Mouse (Mus musculus) gastrocnemius, adult 8-10 months (tissue): ENCODE data around the gene Zfp804b. TPM values are rescaled to one million over a fixed set of nuclear protein-coding genes. Genes with fewer than 3 reads are reported as not detected.
"Not testable (repeated sequence)": the region's sequence is repeated elsewhere in the genome, so short reads cannot be mapped to it uniquely, and the experiment has no call there.

Experiments used
- DNase-seq, 2 experiments: peaks; one replicate each; pipeline ENCODE4 v3.0.0; 2022; ENCODE audit warnings: low spot score in 2 of 2
- total RNA-seq, 4 experiments: library from RNA; stranded (reverse); gene quantifications; 2 replicates each; pipeline ENCODE4 v1.2.4; 2022

Zfp804b gene
- total RNA-seq: not detected

GRCm38 (mm10) chr5:7344145-7345010, at the start of gene Zfp804b:
Gene Zfp804b (minus strand): TSS chr5:7344756.
- DNase-seq: no peak

GRCm38 (mm10) chr5:7364616-7365015, 20.1 kb upstream of the Zfp804b start:
- DNase-seq: not testable (repeated sequence)

GRCm38 (mm10) chr5:7345011-7345389, 444 bp upstream of the Zfp804b start:
- DNase-seq: no peak

- no peak for DNase-seq
These were observed 19.0 kb downstream of the Zfp804b start for GRCm38 (mm10) chr5:7325594-7325993.

GRCm38 (mm10) chr5:7303819-7304218, 40.7 kb downstream of the Zfp804b start, which contains the start of gene Tex47:
Gene Tex47 (plus strand): TSS chr5:7304119.
- no peak for DNase-seq

GRCm38 (mm10) chr5:7302969-7303368, 41.6 kb downstream of the Zfp804b start:
- no peak for DNase-seq

GRCm38 (mm10) chr5:7284336-7284735, 60.2 kb downstream of the Zfp804b start:
- DNase-seq: no peak

- no peak for DNase-seq
These were observed 67.7 kb downstream of the Zfp804b start for GRCm38 (mm10) chr5:7276659-7277455.

GRCm38 (mm10) chr5:7177589-7177988, 167.0 kb downstream of the Zfp804b start:
- no peak for DNase-seq

- DNase-seq: no peak
These were observed 204.9 kb downstream of the Zfp804b start for GRCm38 (mm10) chr5:7139658-7140057.

- DNase-seq: no peak
These were observed 242.2 kb downstream of the Zfp804b start for GRCm38 (mm10) chr5:7102387-7102786.

- no peak for DNase-seq
These were observed 270.5 kb downstream of the Zfp804b start for GRCm38 (mm10) chr5:7073936-7074631.

- DNase-seq: no peak
These were observed 337.1 kb downstream of the Zfp804b start for GRCm38 (mm10) chr5:7007468-7007867.

- DNase-seq: no peak
These were observed 360.6 kb downstream of the Zfp804b start for GRCm38 (mm10) chr5:6983993-6984392.

GRCm38 (mm10) chr5:6934837-6935236, 409.7 kb downstream of the Zfp804b start:
- DNase-seq: no peak

- no peak for DNase-seq
These were observed 433.3 kb downstream of the Zfp804b start for GRCm38 (mm10) chr5:6911290-6911689.

- no peak for DNase-seq
These were observed 463.2 kb downstream of the Zfp804b start for GRCm38 (mm10) chr5:6881396-6881795.

- no peak for DNase-seq
These were observed 473.0 kb downstream of the Zfp804b start for GRCm38 (mm10) chr5:6871566-6871965.

GRCm38 (mm10) chr5:6870970-6871369, 473.6 kb downstream of the Zfp804b start:
- DNase-seq: no peak

GRCm38 (mm10) chr5:6795396-6795795, 549.2 kb downstream of the Zfp804b start:
- DNase-seq: no peak

- no peak for DNase-seq
These were observed 575.1 kb downstream of the Zfp804b start for GRCm38 (mm10) chr5:6769357-6769892.
